Mouse (Mus musculus) spleen, postnatal 14 days (tissue): Measurements from ENCODE around the gene Olfr44.

Experiments used
- DNase-seq, 2 experiments: peaks; one replicate each; pipeline ENCODE4 v3.0.0; 2021 to 2022; ENCODE audit warnings: low spot score in 2 of 2

The Olfr44 gene

GRCm38 (mm10) chr9:39493895-39494294 is at the start of gene Olfr44:
TSS of gene Olfr44 (minus strand) at chr9:39493995.
- no peak for DNase-seq

- no peak for DNase-seq
These were observed 30.0 kb upstream of the Olfr44 start for GRCm38 (mm10) chr9:39523616-39524285.

- no peak for DNase-seq
These were observed 24.8 kb upstream of the Olfr44 start for GRCm38 (mm10) chr9:39518595-39518994.

- no peak for DNase-seq
These were observed 21.7 kb upstream of the Olfr44 start, which contains the start of gene Olfr957 for GRCm38 (mm10) chr9:39515531-39515930. TSS of gene Olfr957 (minus strand) at chr9:39515809.

GRCm38 (mm10) chr9:39509412-39509811 is 15.6 kb upstream of the Olfr44 start:
- DNase-seq, result no peak

GRCm38 (mm10) chr9:39508998-39509397 is 15.2 kb upstream of the Olfr44 start:
- DNase-seq, result no peak

GRCm38 (mm10) chr9:39471844-39472243 is 22.0 kb downstream of the Olfr44 start, which contains the start of gene Olfr955:
TSS of gene Olfr955 (minus strand) at chr9:39471944.
- DNase-seq, result no peak

- DNase-seq, result no peak
These were observed 37.4 kb downstream of the Olfr44 start, which contains the start of gene Olfr954 for GRCm38 (mm10) chr9:39456401-39456800. TSS of gene Olfr954 (plus strand) at chr9:39456701.
